Mouse (Mus musculus) forebrain, embryonic 11.5 days (tissue): ENCODE data around the gene Pla2g4e. TPM values are rescaled to one million over a fixed set of nuclear protein-coding genes. Genes with fewer than 3 reads are reported as not detected.

ENCODE experiments used
- polyA plus RNA-seq: library from polyadenylated mRNA; unstranded; fragments of >200 nt; fragmentation: Nextera tagmentation; extraction: Ambion mirVana; gene quantifications from 2 replicates; pipeline ENCODE4 v1.2.1, GENCODE M21; 2014

The Pla2g4e gene
- polyA plus RNA-seq, 1 experiment from 2014 or later, result 0.09 TPM

Other genes starting within 250 kb of the Pla2g4e start
- 18.6 and 21.6 TPM in 2 replicates for gene Jmjd7, start 217.9 kb downstream of the Pla2g4e start, polyA plus RNA-seq
- 4.8 and 6.6 TPM in 2 replicates for gene Gm28042, start 217.8 kb downstream of the Pla2g4e start, polyA plus RNA-seq
- 1.5 and 1.8 TPM in 2 replicates for gene Pla2g4b, start 211.9 kb downstream of the Pla2g4e start, polyA plus RNA-seq
- gene Ehd4, start 90.7 kb downstream of the Pla2g4e start, polyA plus RNA-seq, result 13.1 and 13.9 TPM in 2 replicates
- gene Pla2g4d, start 43.9 kb upstream of the Pla2g4e start, polyA plus RNA-seq, result 0.07 and 0.08 TPM in 2 replicates
- gene Pla2g4f, start 68.8 kb upstream of the Pla2g4e start, polyA plus RNA-seq, result not detected in 2 replicates
- gene Vps39, start 107.8 kb upstream of the Pla2g4e start, polyA plus RNA-seq, result 32.5 and 35.9 TPM in 2 replicates
- 6.7 and 8.0 TPM in 2 replicates for gene Ganc, start 158.6 kb upstream of the Pla2g4e start, polyA plus RNA-seq
- gene Tmem87a, start 158.8 kb upstream of the Pla2g4e start, polyA plus RNA-seq, result 6.0 and 10.6 TPM in 2 replicates
- gene Capn3, start 210.7 kb upstream of the Pla2g4e start, polyA plus RNA-seq, result 3.7 and 4.4 TPM in 2 replicates